Mouse (Mus musculus) bone marrow, adult 2 months (tissue): Measurements from ENCODE around the gene Slc17a4. TPM values are rescaled to one million over a fixed set of nuclear protein-coding genes. Genes with fewer than 3 reads are reported as not detected.

Source experiments
- H3K27ac ChIP-seq: fragments of 200-500 bp; 2 replicates; pipeline ENCODE4 v1.5.1; 2012; ENCODE audit warnings: low read depth, mild to moderate bottlenecking, control low read depth, inconsistent platforms, low read length; ENCODE audit not compliant: control insufficient read depth, poor library complexity, insufficient read depth
- H3K4me1 ChIP-seq: fragments of 200-500 bp; 2 replicates; pipeline ENCODE4 v1.6.1; 2011; ENCODE audit warnings: low read length; ENCODE audit not compliant: control insufficient read depth, insufficient read depth
- H3K4me3 ChIP-seq: fragments of 200-500 bp; replicated peaks from 2 replicates; pipeline ENCODE3; 2011; ENCODE audit warnings: mild to moderate bottlenecking, low read depth, low read length, control low read depth; ENCODE audit not compliant: control insufficient read depth
- CTCF ChIP-seq: fragments of 200-500 bp; IDR thresholded peaks from 2 replicates; pipeline ENCODE4 v1.5.1; 2011; ENCODE audit warnings: low read length, control low read depth; ENCODE audit not compliant: control insufficient read depth, insufficient read depth
- POLR2A ChIP-seq: fragments of 200-500 bp; IDR thresholded peaks from 2 replicates; pipeline ENCODE4 v1.6.1; 2011; ENCODE audit warnings: low read depth, mild to moderate bottlenecking, control low read depth, low read length, borderline replicate concordance; ENCODE audit not compliant: control insufficient read depth
- WGBS: fragments of 180-500 bp; shearing (Covaris S2); methylation state at CpG from one replicate; pipeline ENCODE4 v1.1.7; 2018; 5-methylcytosine and 5-hydroxymethylcytosine counted together
- polyA plus RNA-seq: library from polyadenylated mRNA; stranded (reverse); fragments of >200 nt; gene quantifications from 2 replicates; pipeline ENCODE4 v1.2.4, GENCODE M21; 2011; ENCODE audit warnings: low replicate concordance; ENCODE audit not compliant: missing spikeins, insufficient read depth, insufficient read length

Slc17a4 gene
- polyA plus RNA-seq: not detected in 2 replicates

DNA sequence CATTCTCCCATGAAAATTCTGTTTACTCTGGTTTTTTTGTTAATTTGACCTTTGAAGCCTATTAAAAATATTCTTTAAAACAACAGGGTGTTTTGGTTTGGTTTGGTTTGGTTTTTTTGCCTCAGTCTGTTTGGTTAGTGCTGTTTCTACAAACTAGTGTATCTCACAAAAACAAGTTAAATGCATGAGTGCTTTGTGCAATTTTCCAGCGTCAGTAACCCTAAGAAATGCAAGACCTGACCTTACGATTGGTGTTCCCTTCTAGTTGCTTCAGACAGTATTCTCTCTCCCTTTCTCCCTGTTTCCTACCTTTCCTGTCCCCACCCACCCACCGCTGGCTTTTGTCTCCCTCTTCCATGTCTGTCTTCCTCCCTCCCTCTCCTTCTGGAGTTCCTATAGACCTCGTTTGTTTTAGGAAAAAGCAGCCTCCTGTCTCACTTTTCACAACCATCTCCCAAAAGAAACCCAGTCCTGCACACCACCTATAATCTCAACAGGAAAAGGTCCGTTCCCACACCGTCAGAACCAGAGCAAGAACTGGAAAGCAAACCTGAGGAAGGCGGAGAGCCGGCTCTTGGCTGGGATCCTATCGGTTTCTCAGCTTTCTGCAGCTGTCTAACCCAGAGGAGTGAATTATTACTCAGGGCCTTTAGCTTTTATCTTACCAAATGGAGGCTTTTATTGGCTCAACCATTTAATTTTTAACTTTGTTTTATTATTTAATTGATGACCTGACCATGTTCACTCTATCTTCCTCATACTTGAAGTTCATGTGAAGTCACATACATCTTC, at the start of gene Slc17a4:
Slc17a4 (minus strand) TSS at position 634 of the 792 bp plus-strand sequence.
- peaks cover 2% of the 10 kb centered on the region; the same call in 1 of the 2 replicates for H3K4me1 ChIP-seq
- H3K4me3 ChIP-seq: no peak within 1 kb of the TSS
- H3K27ac ChIP-seq: peak within 1 kb of the TSS; percentile 67
- WGBS: 56% methylated on average over 9 of the region's 9 CpGs
- TF ChIP-seq CTCF (no peak), POLR2A (no peak)

DNA sequence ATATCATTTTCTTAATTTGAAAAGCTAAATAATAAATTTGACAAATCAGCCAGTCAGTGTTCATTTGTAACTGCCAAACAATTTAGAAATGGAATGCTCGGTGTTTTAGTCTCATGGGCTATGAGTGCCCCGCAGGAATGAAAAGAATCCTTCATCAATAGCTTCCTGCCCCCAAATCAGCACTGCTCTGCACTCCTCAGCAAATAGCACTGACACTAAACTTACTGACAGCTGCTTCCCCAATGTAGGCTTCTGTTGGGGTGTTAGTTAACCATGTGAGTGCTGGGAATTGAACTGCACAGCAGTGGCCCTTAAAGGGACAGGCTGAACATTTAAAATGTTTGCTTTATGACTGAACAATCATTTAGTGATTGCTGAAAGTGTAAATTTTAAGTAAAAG, 45.0 kb upstream of the Slc17a4 start:
- no peak for TF ChIP-seq POLR2A
- no peak for TF ChIP-seq CTCF
- Histone ChIP-seq H3K4me1 (no peaks in the 10 kb centered on the region; the same call in 1 of the 2 replicates), H3K27ac (no peak overlapping the region), H3K4me3 (no peak overlapping the region)
- 54% methylated on average over 2 of the region's 2 CpGs for WGBS

DNA sequence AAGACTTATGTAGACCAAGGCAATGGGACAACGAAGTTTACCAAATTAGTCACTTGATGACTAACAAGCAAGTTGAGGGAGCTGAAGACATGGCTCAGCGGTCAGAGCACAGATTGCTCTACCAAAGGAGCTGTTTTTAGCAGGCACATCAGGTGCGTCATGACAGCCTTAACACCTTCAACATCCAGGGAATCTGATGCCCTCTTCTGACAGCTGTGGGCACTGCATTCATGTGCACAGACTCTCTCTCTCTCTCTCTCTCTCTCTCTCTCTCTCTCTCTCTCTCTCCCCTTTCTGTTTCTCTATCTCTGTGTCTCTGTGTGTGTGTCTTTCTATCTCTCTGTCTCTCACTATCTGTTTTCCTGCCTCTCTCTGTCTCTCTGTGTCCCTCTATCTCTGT, 36.1 kb upstream of the Slc17a4 start:
- Histone ChIP-seq H3K4me1 (no peaks in the 10 kb centered on the region), H3K4me3 (no peak overlapping the region), H3K27ac (no peak overlapping the region)
- WGBS: 40% methylated on average over 3 of the region's 3 CpGs
- TF ChIP-seq POLR2A: no peak
- TF ChIP-seq CTCF: peak; percentile 45

DNA sequence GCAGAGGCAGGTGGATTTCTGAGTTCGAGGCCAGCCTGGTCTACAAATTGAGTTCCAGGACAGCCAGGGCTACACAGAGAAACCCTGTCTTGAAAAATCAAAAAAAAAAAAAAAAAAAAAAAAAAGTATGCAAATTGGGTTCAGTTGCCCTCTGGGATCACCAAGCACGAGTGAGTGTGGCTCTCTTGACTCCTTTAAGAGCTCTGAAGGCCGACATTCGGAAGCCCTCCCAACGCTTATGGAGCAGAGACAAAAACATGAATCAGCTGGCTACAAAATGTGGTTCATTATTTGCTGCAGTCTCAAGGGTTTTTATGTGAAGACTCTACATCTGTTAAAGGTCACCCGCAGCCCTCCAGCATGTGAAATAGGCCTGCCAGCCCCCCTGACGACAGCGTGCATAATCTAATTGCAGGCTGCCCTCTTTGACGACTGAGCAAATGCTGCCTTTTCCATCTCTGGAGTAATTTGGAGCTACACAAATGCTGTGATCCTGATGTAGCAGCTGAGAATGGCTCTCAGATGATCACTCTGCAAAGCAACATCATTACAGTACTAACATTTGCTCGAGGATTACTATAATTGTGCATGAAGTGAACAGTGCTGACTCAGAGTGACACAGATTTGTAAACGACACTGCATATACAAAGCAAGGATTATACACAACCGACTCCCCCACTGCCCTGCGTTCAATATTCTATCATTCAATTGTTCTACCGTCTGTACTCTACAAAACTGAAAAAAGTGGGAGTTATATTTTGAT, 34.9 kb upstream of the Slc17a4 start:
- TF ChIP-seq CTCF (no peak), POLR2A (no peak)
- Histone ChIP-seq H3K4me1 (no peaks in the 10 kb centered on the region), H3K4me3 (no peak overlapping the region), H3K27ac (no peak overlapping the region)
- WGBS: 77% methylated on average over 14 of the region's 14 CpGs

DNA sequence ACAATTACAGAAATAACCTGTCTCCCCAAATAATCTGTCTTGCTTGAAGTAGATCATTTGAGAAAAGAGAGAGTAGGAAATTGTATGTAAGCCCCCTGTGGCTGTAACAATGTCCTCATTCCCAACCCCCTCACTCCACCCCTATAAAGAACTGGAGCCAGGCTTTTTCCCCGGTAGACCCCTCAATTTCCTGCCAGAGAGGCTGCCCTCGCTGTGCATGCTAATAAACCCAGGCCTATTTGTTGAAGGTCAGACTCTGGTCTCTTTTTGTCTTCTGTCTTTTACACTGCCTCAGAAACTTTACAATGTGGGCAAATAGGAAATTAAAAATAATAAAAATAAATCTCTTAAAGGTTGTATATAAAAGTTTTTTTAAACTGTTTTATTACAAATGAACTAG, 31.4 kb upstream of the Slc17a4 start:
- no peak overlapping the region for H3K27ac ChIP-seq
- whole genome bisulfite sequencing: 73% methylated on average over 2 of the region's 2 CpGs
- no peak overlapping the region for H3K4me3 ChIP-seq

DNA sequence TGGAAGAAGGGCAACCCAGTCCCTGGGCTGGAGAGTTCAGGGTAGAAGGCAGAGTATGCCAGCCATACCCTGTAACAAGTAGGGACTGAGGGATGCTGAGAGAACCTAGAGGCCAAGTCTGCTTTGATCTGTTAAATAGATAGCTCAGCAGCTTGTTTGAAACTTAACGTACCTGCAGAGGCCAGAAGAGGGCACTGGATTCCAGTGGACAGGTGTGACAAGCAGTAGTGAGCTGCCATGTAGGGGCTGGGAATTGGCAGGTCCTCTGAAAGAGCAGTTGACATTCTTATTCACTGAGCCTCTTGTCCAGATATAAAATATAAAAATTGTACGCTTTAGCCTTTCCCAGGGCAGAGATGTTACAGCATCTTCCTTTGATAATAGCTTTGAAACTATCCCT, 28.1 kb upstream of the Slc17a4 start:
- Histone ChIP-seq H3K4me1 (no peaks in the 10 kb centered on the region), H3K27ac (no peak overlapping the region), H3K4me3 (no peak overlapping the region)
- TF ChIP-seq CTCF (no peak), POLR2A (no peak)
- WGBS: 82% methylated on average over 2 of the region's 2 CpGs

More for the DNA sequence above, 31.4 kb upstream of the Slc17a4 start:
- no peaks in the 10 kb centered on the region for H3K4me1 ChIP-seq
- TF ChIP-seq CTCF: no peak
- TF ChIP-seq POLR2A: no peak

DNA sequence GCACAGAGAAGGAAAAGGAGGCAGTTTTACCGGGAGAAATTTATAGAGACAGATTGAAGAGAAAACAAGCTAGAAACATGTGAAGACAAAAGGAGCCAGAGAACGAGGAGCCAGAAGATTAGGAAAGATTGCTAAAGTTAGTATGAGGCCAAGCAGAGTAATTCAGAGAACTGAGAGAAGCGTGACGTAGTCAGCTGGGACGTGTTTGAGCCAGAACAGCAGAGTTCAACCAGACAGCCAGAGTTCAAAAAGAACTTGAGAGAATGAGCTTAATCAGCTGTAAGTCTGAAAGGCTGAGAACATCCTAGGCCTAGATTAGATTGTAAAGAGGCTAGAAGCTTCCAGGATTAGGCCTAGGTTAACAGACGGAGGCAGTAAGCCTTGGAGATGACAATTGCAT, 25.5 kb upstream of the Slc17a4 start:
- TF ChIP-seq CTCF (no peak), POLR2A (no peak)
- WGBS: 75% methylated on average over 6 of the region's 6 CpGs

DNA sequence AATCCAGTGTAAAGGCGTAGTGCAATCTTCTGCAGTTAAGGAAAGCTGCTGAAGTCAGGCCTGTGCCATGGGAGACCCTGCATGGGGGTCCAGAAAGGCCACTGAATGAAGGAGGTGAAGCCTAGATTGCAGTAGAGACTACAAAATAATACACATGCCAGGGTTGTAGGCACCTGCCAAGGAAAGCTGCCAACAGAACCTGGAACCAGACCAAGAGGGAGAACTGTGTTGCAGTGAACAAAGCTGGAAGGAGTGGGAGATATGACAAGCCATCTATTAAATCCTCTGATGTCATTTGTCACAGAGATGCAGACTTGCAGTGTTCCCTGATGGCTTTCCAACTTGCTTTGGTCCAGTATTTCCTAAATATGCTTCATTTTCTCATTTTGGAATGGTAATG, 23.9 kb upstream of the Slc17a4 start:
- WGBS: 85% methylated on average over 1 of the region's 1 CpGs
- H3K27ac ChIP-seq: no peak overlapping the region
- no peaks in the 10 kb centered on the region for H3K4me1 ChIP-seq
- no peak for TF ChIP-seq CTCF
- TF ChIP-seq POLR2A: no peak
- H3K4me3 ChIP-seq: no peak overlapping the region

More for the DNA sequence above, 25.5 kb upstream of the Slc17a4 start:
- Histone ChIP-seq H3K4me1 (no peaks in the 10 kb centered on the region), H3K4me3 (no peak overlapping the region), H3K27ac (no peak overlapping the region)
